Mouse (Mus musculus) hindlimb bud, embryonic 11.5 days (tissue): ENCODE data around the gene Ubxn11.

ENCODE experiments used
- DNase-seq: peaks from one replicate; pipeline ENCODE4 v3.0.0-alpha.2; 2012; ENCODE audit warnings: low read depth, low spot score; ENCODE audit errors: extremely low spot score

The Ubxn11 gene

DNA sequence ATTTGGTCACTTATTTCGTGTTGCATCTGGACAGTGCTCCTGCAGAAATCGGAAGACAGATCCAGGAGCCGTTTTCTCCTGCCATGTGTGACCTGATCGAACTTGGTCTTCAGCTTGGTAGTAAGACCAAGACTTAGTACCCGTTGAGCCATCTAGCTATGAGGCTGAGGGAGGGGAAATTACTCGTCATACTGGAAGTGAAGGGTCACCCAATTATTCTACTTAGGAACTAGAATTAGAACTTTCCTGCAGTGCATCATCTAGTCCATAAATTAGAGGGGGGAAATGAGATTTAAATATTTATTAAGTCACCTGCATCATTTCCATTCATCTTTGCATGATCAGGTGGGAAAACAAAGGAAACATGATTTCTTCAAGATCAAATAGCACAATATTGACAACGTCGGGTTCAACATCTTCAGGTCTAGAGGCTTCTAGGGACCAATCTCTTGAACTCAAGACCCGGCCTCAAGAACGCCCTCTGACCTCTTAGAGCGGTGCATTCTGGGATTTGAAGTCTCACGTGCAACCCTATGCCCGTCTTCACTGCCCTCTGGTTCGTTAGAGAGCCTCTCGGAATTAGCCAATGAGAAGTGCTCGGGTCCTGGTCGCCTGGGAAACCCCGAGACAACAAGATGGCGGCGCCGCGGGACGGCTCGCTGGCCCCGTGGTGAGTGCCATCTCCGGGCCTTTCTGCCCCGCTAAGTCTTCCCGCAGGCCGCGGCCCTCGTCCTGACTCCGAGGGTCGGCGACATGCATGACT lies at the start of gene Ubxn11:
Ubxn11 (plus strand) TSS at position 592 of the 763 bp plus-strand sequence.
- peak; percentile 79 for DNase-seq

DNA sequence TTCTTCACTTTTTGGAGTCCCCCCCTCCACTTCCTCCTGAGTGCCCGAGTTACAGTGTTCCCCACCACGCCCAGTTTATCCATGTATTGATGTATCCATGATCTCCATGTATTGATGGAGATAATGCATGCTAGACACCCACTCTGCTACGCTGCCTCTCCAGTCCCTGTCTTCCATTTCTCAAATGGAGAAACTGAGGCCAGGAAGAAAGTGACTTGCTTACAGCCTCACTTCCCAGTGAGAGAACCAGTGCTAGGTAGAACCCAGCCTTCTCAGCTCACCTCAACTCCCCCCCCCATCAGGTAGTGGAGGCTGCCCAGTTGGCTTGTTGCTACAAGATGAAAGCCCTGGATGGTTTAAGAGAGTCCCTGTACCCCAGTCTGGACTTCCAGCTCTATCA lies 48.8 kb upstream of the Ubxn11 start, which contains the start of gene Zfp683:
Zfp683 (plus strand) TSS at position 301 of the 400 bp plus-strand sequence.
- DNase-seq: no peak

DNA sequence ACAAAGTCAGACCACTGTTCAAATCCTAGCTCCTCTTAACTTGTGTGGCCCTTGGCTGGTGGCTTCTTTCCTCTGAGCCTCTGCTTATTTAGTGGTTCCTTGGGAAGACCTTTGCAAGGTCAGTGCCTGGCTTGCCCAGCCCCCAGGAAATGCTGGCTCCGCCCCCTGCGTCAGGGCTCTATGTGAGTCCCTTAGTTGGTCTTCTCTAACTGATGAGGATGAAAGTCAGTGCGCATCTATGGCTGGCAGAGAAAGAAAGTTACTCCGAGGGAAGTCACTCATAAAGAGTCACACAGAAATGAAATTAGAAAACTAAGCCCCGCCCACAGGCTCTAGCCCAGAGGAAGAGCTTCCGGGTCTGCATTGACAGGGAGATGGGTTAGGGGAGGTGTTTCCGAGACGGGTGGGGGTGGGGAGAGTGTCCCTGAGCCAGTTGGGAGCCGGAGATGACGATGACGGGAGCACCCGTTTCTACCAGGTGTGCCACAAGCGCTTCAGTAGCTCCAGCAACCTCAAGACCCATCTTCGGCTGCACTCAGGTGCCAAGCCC lies 44.1 kb upstream of the Ubxn11 start:
- DNase-seq: no peak

DNA sequence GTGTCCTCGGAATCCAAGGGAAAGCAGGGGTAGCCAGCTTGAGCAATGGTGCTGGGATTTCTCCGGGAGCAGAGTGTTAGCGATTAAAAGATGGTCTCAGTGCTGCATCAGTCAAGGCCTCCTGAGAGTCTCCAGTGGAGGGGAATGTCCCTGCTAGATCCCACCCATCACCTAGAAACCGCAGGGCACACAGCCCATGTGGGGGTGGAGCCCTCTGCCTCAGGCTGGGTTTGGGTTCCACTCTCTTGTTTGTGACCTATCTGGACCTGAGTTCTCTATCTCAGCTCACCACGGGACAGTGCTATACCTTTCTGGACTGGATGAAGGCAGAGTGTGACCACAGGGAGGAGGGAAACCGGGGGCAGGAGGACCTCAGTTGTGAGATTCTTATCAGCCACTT lies 43.5 kb upstream of the Ubxn11 start:
- no peak for DNase-seq

DNA sequence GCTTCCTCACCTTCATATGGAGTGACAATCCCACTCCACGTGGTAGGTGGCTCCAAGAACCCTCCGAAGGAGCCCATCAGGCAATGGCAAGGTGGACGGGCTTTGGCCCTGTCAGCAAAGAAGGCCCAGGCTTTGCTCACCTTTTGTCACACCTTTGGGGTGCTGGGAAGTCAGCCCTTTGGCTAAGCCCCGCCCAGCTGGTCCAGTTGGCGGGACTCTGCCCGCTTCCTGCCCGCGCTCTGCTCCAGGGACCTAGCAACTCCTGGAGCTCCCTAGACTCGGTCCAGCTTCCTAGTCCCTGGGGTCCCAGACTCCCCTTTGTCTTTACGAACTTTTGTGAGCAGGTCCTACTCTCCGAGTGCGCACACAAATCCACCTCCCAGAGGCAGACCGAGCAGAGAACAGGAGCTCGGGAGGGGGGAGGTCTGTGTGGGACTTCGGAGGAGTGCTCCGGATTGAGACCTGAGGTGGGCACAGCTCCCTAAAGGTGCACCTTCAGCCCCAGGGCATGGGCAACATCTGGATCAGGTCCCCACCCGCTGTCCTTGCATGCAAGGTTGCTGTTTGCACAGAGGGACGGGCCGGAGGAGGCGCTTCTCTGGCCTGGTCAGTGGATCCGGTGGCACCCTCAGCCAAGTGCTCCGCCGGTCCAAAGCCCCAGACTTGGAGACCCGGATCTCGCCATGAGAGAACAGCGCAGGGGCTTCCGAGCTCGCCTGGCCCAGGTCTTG lies 42.1 kb upstream of the Ubxn11 start, which contains the start of gene Crybg2:
Crybg2 (plus strand) TSS at position 681 of the 731 bp plus-strand sequence.
- DNase-seq: no peak

DNA sequence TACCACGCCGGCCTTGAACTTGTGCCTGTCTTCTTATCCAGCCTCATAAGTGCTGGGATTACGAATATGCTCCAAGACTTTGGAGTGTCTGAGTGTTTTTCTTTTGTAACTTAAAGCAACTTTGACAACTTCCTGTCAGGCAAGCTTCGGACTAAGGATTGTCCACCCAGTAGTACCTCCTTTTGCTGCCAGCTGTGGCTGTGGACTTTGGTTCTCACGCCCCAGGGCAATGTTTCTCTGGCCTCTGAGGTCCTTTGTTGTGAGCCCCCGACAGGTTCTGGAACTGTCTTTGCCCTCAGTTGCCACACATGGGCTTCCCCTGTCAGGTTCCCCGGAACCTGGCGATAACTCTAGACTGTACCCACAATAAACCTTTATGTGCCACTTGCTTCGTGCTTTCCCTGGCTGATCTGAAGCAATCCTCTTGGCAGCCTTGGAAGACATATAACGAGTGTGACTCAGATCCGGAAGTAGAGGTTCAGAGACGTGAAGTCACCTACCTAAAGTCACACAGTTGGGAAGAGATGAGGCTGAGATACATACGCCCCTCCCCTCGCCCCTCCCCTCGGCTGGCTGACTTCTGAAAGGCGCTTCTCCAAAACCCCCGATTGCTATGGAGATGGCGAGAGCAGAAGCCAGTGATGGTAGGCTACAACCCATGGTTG lies 41.1 kb upstream of the Ubxn11 start:
- no peak for DNase-seq

DNA sequence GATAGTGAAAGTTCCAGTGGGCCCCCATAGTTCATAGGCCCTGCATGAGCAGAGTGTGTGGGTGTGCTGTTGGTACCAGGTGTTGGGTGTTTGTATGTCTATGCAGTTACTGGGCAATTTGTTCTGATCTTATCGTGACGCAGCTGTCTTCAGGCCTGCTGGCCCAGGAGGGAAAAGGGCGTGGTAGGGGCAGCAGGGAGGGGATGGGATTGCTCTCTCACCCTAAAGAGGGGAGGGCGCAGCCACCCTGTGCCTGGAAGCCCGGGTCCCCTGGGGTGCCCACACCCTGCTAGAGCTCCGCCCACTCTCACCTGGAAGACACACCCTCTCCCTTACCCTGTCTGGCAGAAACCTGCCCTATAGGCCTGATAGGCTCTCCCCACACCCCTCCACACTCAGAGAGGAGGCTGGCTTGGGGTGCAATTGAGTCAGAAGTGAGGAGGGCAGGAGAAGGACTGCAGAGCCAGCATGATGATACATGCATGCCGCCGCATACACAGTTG lies 40.4 kb upstream of the Ubxn11 start:
- DNase-seq: no peak

DNA sequence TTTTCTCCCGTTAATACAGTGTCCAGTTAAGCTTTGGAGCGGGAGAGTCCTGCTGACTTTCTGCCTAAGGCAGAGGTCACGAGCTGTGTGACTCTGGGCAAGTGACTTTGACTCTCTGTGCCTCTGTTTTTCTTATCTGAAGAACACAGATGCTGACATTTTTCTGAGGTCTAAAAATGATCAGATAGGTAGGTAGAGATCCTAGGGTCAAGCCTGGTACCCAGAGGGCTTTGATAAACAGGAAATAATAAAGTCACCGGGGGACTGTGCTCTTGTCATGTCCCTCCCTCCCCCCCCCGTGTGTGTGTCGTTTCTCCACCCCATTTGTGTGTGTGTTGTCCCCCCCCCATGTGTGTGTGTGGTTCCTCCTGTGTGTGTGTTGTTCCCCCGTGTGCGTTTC lies 39.8 kb upstream of the Ubxn11 start:
- DNase-seq: no peak

DNA sequence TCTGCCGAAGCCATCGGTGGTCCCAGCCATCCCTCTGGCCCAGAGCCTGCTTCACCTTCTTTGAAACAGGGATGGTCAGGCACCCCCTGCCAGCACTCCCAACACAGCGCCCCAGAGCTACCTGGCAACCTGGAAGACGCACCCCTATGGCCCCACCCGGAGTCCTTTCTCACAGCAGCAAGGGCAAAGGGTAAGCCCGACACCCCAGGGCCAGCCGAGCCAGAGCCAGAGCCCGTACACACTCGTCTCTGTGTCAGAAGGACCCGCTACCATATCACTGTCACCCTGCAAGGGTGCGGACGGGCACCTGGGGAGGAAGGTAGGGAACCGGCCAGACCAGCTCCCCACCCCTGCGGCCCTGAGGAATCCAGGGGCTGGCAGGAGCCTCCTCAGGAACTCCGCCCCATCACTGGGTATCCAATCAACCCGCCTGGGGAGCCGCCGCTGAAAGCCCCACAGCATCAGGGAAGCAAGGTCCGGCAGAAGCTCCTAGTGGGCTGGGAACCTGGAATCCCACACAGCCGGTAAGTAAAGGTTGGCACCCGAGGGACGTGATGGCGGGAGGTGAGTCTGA lies 36.9 kb upstream of the Ubxn11 start:
- no peak for DNase-seq

DNA sequence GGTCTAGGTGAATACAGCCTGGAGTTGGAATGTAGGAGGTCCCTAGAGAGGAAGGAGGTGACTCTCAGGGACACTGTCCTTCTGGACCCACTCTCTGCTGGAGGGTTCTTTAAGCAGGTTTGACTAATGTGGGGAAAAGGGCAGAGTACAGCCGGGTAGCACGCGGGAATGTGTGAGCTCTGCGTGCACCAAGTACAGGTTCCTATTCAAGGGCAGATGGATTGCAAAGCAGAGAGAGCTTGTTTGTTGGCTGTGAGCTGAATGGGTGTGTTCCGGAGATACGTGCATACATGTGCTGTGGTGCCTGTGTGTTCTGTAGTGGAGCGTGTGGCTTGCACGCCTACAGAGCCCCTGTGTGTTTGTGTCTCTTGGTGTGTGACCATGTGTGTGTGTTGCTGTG lies 35.0 kb upstream of the Ubxn11 start:
- DNase-seq: no peak

DNA sequence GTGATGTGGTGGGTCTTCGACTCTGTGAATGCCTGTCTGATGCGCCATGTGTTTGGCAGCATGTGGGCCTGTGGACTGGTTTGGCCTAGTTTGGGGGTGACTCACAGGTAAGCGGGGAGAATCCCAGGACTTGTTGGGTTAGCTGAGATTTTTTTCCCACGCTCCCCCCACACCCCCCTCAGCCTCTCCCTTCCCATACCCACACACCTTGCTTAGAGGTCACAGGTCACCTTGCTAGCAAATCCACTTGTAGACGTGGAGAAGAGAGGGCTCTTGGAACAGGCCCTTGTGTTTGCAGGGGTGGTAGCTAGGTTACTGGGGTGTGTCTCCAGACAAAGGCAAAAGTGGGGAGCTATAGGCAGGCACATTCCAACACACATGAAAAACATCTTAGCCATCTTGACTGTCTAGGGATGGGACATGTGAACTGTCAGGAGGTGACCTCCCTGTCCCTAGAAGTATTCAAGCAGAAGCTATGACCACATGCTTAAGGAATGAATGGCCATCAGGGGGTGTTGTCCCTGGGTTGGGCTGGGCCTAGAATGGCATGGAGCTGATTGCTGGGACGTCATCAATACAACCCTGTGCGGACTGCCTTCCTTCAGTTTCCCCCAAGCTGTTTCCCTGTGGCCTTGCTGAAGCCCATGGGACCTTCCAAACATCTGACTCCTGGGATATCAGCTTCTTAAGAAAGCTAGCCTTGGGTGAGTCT lies 34.4 kb upstream of the Ubxn11 start:
- DNase-seq: no peak

DNA sequence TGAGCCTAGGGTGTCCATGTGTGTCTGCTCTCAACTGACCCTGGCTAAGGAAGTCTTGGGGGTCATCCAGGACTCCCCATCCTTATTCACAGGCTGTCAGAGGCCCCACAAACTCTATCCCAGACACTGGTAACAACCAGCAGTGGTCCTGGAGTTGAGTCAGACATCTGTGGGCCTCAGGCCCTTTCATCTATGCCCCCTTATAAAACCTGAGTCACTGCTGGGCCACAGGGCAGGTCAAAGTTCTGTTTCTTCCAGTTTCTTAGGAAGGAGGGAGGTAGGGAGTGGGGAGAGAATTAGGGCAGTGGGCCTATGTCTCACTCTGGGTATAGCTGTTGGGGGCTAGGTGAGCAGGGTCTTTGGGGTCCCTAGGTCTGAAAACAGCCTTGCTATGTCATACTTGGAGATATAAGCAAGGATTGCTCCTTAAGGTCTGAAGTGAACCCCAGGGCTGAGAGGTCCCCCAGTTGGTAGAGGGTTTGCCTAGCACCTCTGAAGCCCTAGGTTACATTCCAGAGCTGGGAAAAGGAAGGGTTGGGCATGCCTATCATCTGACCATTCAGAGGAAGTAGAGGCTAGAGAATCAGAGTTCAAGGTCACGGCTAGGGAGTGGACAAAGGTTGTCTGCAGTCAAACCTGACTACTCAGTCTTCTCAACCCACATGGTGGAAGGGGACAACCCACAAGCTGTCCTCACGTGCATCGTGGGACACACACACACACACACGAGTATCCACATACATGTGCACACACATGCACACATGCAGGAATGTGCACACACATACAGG lies 33.4 kb upstream of the Ubxn11 start:
- no peak for DNase-seq

DNA sequence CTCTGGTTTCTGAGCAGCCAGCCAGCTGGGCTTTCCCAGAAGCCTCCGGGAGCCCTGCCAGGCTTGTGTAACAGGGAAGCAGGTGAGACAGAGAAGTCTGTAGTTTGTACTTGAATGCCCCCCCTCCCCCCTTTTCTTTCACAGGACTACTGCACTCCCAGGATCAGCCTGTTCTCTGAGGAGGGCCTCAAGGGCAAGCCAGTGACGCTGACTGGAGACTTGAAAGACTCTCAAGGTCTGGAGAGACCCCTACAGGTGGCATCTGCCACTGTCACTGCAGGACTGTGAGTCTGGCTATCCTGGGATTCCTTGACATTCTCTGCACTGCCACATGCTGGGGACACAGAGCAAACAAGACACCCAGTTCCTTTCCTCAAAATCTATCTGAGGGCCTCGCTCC lies 23.7 kb upstream of the Ubxn11 start:
- DNase-seq: peak; percentile 26

DNA sequence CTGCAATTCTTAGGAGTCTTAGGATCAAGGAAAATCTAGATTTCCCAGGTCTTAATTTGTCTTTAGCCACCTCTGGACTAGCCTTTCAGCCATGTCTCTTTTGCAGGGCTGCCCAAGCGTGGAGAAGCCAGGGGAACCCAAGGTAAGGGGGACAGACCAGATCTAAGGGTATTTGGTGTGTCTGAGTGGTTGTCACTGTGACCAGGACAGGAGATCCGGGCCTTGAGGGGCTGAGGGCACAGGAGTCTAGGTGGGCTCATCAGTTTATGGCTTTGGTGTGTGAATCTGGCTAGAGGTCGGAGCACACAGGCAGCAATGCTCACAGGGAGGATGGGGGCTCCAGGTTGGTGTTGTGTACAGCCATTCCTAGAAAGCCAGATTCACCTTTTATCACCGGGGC lies 21.7 kb upstream of the Ubxn11 start:
- no peak for DNase-seq

DNA sequence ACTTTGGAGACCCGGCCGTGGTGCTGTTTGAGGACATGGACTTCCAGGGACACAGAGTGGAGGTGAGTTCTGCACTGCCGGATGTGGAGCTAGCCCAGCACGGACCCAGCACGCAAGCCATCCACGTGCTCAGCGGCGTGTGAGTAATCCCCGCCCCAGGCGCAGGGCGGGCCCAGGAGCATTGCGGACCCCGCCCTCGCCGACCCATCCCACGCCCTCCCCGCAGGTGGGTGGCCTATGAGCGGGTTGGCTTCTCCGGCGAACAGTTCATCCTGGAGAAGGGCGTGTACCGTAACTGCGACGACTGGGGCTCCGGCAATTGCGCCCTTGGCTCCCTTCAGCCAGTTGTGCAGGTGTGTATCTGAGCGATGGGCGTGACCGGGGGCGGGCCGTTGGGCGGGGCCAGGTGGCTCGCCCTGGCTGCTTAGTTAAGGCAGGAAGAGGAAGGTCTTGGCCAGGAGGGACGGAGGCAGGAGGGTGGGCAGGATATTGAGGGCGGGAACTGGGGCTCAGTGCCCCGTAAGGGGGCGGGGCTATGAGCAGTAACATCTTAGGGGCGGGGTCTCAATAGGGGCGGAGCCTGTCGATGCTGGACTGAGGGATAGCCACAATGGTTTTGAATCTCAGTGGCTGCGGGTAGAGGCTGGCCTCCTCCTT lies 20.5 kb upstream of the Ubxn11 start:
- DNase-seq: peak; percentile 22

DNA sequence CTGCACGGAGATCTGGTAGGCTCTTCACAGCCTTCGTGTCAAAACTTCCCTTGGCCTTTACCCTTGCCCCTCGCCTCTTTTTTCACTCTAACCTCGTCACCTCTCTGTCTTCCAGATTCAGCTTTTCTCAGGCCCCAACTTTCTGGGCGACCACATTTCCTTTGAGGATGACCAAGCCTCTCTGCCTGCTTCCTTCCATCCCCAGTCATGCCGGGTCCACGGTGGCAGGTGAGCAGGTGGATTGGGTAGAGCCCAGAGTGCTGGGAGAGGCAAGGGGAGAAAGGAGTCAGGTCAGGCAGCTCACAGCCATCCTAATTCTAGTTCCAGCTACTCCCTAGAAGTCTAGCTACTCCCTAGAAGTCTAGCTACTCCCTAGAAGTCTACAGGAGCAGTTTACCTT lies 19.9 kb upstream of the Ubxn11 start:
- DNase-seq: no peak

DNA sequence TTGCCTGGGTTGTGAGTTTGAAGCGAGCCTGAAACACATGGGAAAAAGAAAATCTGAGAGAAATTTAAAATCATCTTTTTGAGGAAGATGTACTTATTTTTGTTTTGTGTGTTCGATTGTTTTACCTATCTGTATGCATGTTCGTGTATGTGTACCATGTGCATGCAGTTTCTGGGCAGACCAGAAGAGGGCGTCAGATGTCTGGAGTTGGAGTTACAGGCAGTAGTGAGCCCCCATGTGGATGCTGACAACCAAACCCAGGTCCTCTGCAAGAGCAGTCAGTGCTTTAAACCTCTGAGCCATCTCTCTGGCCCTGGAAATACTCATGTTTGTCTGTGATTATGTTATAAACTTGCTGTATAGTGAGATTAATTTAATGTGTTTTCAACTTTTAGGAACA lies 17.4 kb upstream of the Ubxn11 start:
- DNase-seq: no peak

DNA sequence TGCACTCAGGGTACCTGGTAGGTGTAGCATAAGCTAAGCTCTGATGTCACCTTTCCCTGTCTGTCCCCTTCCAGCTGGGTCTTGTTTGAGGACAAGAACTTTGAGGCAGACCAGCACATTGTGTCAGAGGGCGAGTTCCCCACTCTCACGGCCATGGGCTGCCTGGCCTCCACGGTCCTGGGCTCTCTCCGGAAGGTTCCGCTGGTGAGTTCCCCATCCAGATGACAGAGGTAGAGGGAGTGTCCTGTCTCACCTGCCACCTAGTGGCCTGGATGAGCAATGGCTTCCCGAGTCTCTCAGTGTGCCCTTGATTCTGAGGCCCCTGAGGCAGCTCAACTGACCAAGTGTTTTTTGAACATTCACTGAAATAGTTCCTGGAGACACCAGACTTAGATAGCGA lies 15.0 kb upstream of the Ubxn11 start:
- DNase-seq: no peak

DNA sequence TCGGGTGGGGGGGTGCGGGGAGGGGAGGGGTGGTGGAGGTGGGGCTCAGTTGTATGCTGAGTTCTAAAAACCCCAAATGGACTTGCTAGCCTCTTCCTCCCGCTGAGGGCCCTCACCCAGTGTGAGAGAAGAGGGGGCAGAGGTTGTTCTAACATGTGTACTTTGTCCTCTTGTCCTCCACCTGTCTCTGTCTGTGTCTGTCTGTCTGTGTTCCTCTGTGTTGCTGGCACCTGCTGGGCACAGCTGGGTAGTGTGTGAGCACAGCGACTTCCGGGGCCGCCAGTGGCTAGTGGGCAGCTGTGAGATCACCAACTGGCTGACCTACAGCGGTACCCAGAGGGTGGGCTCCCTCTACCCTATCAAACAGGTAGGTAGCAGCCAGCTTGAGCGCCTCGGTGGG lies 13.3 kb upstream of the Ubxn11 start:
- DNase-seq: no peak
